Mouse (Mus musculus) c-Kit-positive CD71-positive TER-119-negative erythroid progenitor cells, embryonic 14.5 days (primary cell): ENCODE measurements around the gene Chp1.
A peak's percentile ranks its signal among the peaks of the same experiment; 100 is the strongest.
"Not testable (repeated sequence)": the region's sequence is repeated elsewhere in the genome, so short reads cannot be mapped to it uniquely, and the experiment has no call there.

Experiments
- DNase-seq: peaks from one replicate; pipeline ENCODE4 v3.0.0-alpha.2; 2013; ENCODE audit warnings: low read depth

The Chp1 gene

GRCm38 (mm10) chr2:119547522-119548370 lies at the start of gene Chp1, which contains the start of gene Exd1:
Gene Chp1, plus strand, starts transcription at chr2:119547697.
Gene Exd1, minus strand, starts transcription at chr2:119547627.
- peak; percentile 96 for DNase-seq

- no peak for DNase-seq
Observed at GRCm38 (mm10) chr2:119498859-119499258, 48.6 kb upstream of the Chp1 start.

- DNase-seq, result no peak
Observed at GRCm38 (mm10) chr2:119500965-119501652, 46.4 kb upstream of the Chp1 start.

GRCm38 (mm10) chr2:119507108-119507507 lies 40.4 kb upstream of the Chp1 start:
- no peak for DNase-seq

- DNase-seq, result not testable (repeated sequence)
Observed at GRCm38 (mm10) chr2:119508518-119508917, 39.0 kb upstream of the Chp1 start.

- DNase-seq, result no peak
Observed at GRCm38 (mm10) chr2:119510856-119511255, 36.6 kb upstream of the Chp1 start.

- peak; percentile 20 for DNase-seq
Observed at GRCm38 (mm10) chr2:119512292-119512691, 35.2 kb upstream of the Chp1 start.

- no peak for DNase-seq
Observed at GRCm38 (mm10) chr2:119514026-119514522, 33.4 kb upstream of the Chp1 start.

- no peak for DNase-seq
Observed at GRCm38 (mm10) chr2:119516811-119517210, 30.7 kb upstream of the Chp1 start.

- no peak for DNase-seq
Observed at GRCm38 (mm10) chr2:119520550-119520949, 26.9 kb upstream of the Chp1 start.

- no peak for DNase-seq
Observed at GRCm38 (mm10) chr2:119523836-119524235, 23.7 kb upstream of the Chp1 start.

GRCm38 (mm10) chr2:119525422-119525821 lies 22.1 kb upstream of the Chp1 start:
- DNase-seq, result no peak

- DNase-seq, result no peak
Observed at GRCm38 (mm10) chr2:119538802-119539201, 8.7 kb upstream of the Chp1 start.

GRCm38 (mm10) chr2:119542106-119542505 lies 5.4 kb upstream of the Chp1 start:
- peak; percentile 40 for DNase-seq

GRCm38 (mm10) chr2:119543656-119544055 lies 3.8 kb upstream of the Chp1 start:
- no peak for DNase-seq

- peak; percentile 90 for DNase-seq
Observed at GRCm38 (mm10) chr2:119546848-119547521, 512 bp upstream of the Chp1 start.

GRCm38 (mm10) chr2:119548371-119548660 lies 819 bp downstream of the Chp1 start:
- no peak for DNase-seq

GRCm38 (mm10) chr2:119548691-119549090 lies 1.2 kb downstream of the Chp1 start:
- DNase-seq, result no peak

- DNase-seq, result no peak
Observed at GRCm38 (mm10) chr2:119549678-119550077, 2.2 kb downstream of the Chp1 start.

- no peak for DNase-seq
Observed at GRCm38 (mm10) chr2:119558039-119558438, 10.5 kb downstream of the Chp1 start.

- no peak for DNase-seq
Observed at GRCm38 (mm10) chr2:119558737-119559340, 11.3 kb downstream of the Chp1 start.

- DNase-seq, result no peak
Observed at GRCm38 (mm10) chr2:119561794-119562193, 14.3 kb downstream of the Chp1 start.
